ENCODE assay signal across 9 mouse cellular contexts in the genomic region with DNA sequence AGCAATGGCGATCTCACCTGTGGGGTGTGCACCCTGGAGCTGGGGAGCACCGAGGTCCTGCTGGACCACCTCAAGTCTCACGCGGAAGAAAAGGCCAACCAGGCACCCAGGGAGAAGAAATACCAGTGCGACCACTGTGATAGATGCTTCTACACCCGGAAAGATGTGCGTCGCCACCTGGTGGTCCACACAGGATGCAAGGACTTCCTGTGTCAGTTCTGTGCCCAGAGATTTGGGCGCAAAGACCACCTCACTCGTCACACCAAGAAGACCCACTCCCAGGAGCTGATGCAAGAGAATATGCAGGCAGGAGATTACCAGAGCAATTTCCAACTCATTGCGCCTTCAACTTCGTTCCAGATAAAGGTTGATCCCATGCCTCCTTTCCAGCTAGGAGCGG. TPM values are rescaled to one million over a fixed set of nuclear protein-coding genes. Genes with fewer than 3 reads are reported as not detected.
A peak's percentile ranks its signal among the peaks of the same experiment; 100 is the strongest.
DNase-seq lines count a peak whose midpoint lies in the region; ATAC-seq and TF ChIP-seq lines count a peak whose summit lies in the region.
"Had no signal": no experiment of that assay in that cellular context is flagged by ENCODE, and none has a peak within 500 bp of the region (broad histone marks: within the 10 kb centered on the region; RNA-seq: fewer than 3 reads in every experiment).

No protein-coding gene starts in this region.

- WGBS in intestine, postnatal 0 days, result 81% methylated on average over 13 of the region's 13 CpGs
- WGBS in intestine, embryonic 16.5 days, result 81% methylated on average over 13 of the region's 13 CpGs

- H3K9ac ChIP-seq in intestine, postnatal 0 days (ENCODE audit: low read depth, low read length), result no peak overlapping the region
- H3K9ac ChIP-seq in intestine, embryonic 16.5 days (ENCODE audit: low read depth, low read length), result no peak overlapping the region

- no peaks in the 10 kb centered on the region for H3K27me3 ChIP-seq in intestine, postnatal 0 days (replicated peaks; ENCODE audit: control insufficient read depth, insufficient read depth, low read length)
- no peaks in the 10 kb centered on the region for H3K27me3 ChIP-seq in intestine, embryonic 16.5 days (replicated peaks; ENCODE audit: control insufficient read depth, insufficient read depth, low read length)

- peaks cover 22% of the 10 kb centered on the region for H3K36me3 ChIP-seq in intestine, postnatal 0 days (ENCODE audit: control insufficient read depth, insufficient read depth)
- H3K36me3 ChIP-seq in intestine, embryonic 16.5 days (ENCODE audit: control insufficient read depth, insufficient read depth, low read length), result peaks cover 8% of the 10 kb centered on the region

- peak; percentile 13 for DNase-seq in adrenal gland, postnatal 10 days
- DNase-seq in adrenal gland, adult 8-10 months, result no peak
- peak; percentile 22 for DNase-seq in right cerebral cortex, postnatal 4 days
- no peak for DNase-seq in right cerebral cortex, adult 2 months (ENCODE audit: low spot score in 2 of 2)
- peak; percentile 66 for DNase-seq in thymus, postnatal 4 days
- DNase-seq in spleen, postnatal 14 days (ENCODE audit: low spot score in 2 of 2), result no peak

- no peak overlapping the region; the same call in 1 of the 2 replicates for H3K27ac ChIP-seq in intestine, postnatal 0 days (ENCODE audit: low read depth, low read length)
- no peak overlapping the region for H3K27ac ChIP-seq in intestine, embryonic 16.5 days (ENCODE audit: low read length)
- H3K27ac ChIP-seq: macrophage had no signal

- H3K4me2 ChIP-seq in intestine, postnatal 0 days (replicated peaks; ENCODE audit: low read depth), result no peak overlapping the region
- no peak overlapping the region for H3K4me2 ChIP-seq in intestine, embryonic 16.5 days (ENCODE audit: low read depth, low read length)

- TF ChIP-seq CTCF in intestine, postnatal 0 days (IDR thresholded peaks at IDR 0.05; ENCODE audit: low read depth), result peak; percentile 69

- no peaks in the 10 kb centered on the region for H3K9me3 ChIP-seq in intestine, postnatal 0 days (ENCODE audit: control insufficient read depth)
- no peaks in the 10 kb centered on the region for H3K9me3 ChIP-seq in intestine, embryonic 16.5 days (ENCODE audit: control insufficient read depth, low read length)

- ATAC-seq in intestine, postnatal 0 days, result no peak
- no peak for ATAC-seq in intestine, embryonic 16.5 days

- no peaks in the 10 kb centered on the region for H3K4me1 ChIP-seq in intestine, postnatal 0 days (replicated peaks; ENCODE audit: control insufficient read depth, insufficient read depth, low read length)
- no peaks in the 10 kb centered on the region for H3K4me1 ChIP-seq in intestine, embryonic 16.5 days (ENCODE audit: control insufficient read depth, insufficient read depth, low read length)

- no peak overlapping the region for H3K4me3 ChIP-seq in intestine, postnatal 0 days (ENCODE audit: low read depth, low read length)
- H3K4me3 ChIP-seq in intestine, embryonic 16.5 days (ENCODE audit: low read length), result no peak overlapping the region

RNA-seq across cellular contexts. Expression of a gene that starts 50.5 kb away (rescaled TPM):
- not detected for total RNA-seq in adrenal gland, postnatal 10 days (2021)
- not detected for total RNA-seq in adrenal gland, adult 8-10 months (2022)
- polyA plus RNA-seq in intestine, postnatal 0 days (2015; fragmentation: Nextera tagmentation; extraction: Ambion mirVana), result not detected in 2 replicates
- polyA plus RNA-seq in intestine, embryonic 16.5 days (2015; fragmentation: Nextera tagmentation; extraction: Ambion mirVana), result not detected in 2 replicates
- polyA plus RNA-seq: macrophage had no signal

Comparison
In these comparisons a context has a peak if more than half of its experiments do, and no peak if none do; other contexts are left out.
1. DNase-seq: peak in adrenal gland, postnatal 10 days (single experiment), right cerebral cortex, postnatal 4 days (single experiment) and thymus, postnatal 4 days (single experiment); none in adrenal gland, adult 8-10 months (single experiment), right cerebral cortex, adult 2 months (0 of 2) and spleen, postnatal 14 days (0 of 2).